Mouse (Mus musculus) ES-E14 (cell line): ENCODE data around the gene Cbs. TPM values are rescaled to one million over a fixed set of nuclear protein-coding genes. Genes with fewer than 3 reads are reported as not detected.

Source experiments
- DNase-seq: peaks from one replicate; pipeline ENCODE4 v3.0.0-alpha.2; 2013; ENCODE audit warnings: low read depth, low spot score
- H3K27ac ChIP-seq: 2 replicates; pipeline ENCODE4 v1.5.1; 2012; ENCODE audit warnings: low read depth, mild to moderate bottlenecking, low read length, moderate library complexity, mixed read lengths; ENCODE audit not compliant: poor library complexity, insufficient read depth, severe bottlenecking
- H3K36me3 ChIP-seq: 2 replicates; pipeline ENCODE4 v1.6.1; 2012; ENCODE audit warnings: mild to moderate bottlenecking, low read length, moderate library complexity, mixed read lengths; ENCODE audit not compliant: control insufficient read depth, poor library complexity, insufficient read depth, severe bottlenecking
- H3K4me1 ChIP-seq, 2 experiments: fragments of 150-350 bp in 1 of 2; sonication (generic) in 1 of 2; 2 replicates each; pipeline ENCODE4 v1.6.1; 2012; ENCODE audit warnings: low read length in 2 of 2, mild to moderate bottlenecking in 1 of 2, mixed read lengths in 1 of 2; ENCODE audit not compliant: control insufficient read depth in 2 of 2, insufficient read depth in 2 of 2, poor library complexity in 1 of 2
- H3K4me3 ChIP-seq, 2 experiments: fragments of 150-350 bp in 1 of 2; sonication (generic) in 1 of 2; 2 replicates each; pipeline ENCODE4 v1.5.1; 2012; ENCODE audit warnings: low read length in 2 of 2, low read depth in 1 of 2, mild to moderate bottlenecking in 1 of 2, mixed read lengths in 1 of 2; ENCODE audit not compliant: insufficient read depth in 1 of 2, poor library complexity in 1 of 2, severe bottlenecking in 1 of 2
- H3K9ac ChIP-seq: 2 replicates; pipeline ENCODE4 v1.6.1; 2012; ENCODE audit warnings: low read depth, mild to moderate bottlenecking, low read length, mixed read lengths; ENCODE audit not compliant: poor library complexity, insufficient read depth, severe bottlenecking
- H3K9me3 ChIP-seq: fragments of 150-350 bp; sonication (generic); 2 replicates; pipeline ENCODE4 v1.6.1; 2012; ENCODE audit warnings: low read depth, mild to moderate bottlenecking, low read length; ENCODE audit not compliant: control insufficient read depth, insufficient read depth
- CHD2 ChIP-seq: IDR thresholded peaks from 2 replicates; pipeline ENCODE4 v1.6.1; 2014; ENCODE audit warnings: mild to moderate bottlenecking, low read depth, low read length, inconsistent platforms
- HCFC1 ChIP-seq: IDR thresholded peaks from 2 replicates; pipeline ENCODE4 v1.6.1; 2012; ENCODE audit warnings: low read length, inconsistent platforms, borderline replicate concordance; ENCODE audit not compliant: insufficient read depth
- MAFK ChIP-seq: IDR thresholded peaks from 2 replicates; pipeline ENCODE4 v1.6.1; 2014; ENCODE audit warnings: mild to moderate bottlenecking, low read depth, low read length, inconsistent platforms; ENCODE audit not compliant: insufficient read depth
- ZC3H11A ChIP-seq: IDR thresholded peaks from 2 replicates; pipeline ENCODE4 v1.6.1; 2012; ENCODE audit warnings: low read depth, mild to moderate bottlenecking, inconsistent platforms, low read length, borderline replicate concordance
- ZNF384 ChIP-seq: IDR thresholded peaks from 2 replicates; pipeline ENCODE4 v1.6.1; 2012; ENCODE audit warnings: low read depth, low read length, inconsistent platforms
- in situ Hi-C, 2 experiments: fragments of 600-800 bp; cut with MboI; formaldehyde crosslinking; loops; one replicate each; pipeline ENCODE4 v1.15.1; 2025; ENCODE audit warnings: low sequenced_read_pairs in 2 of 2, inconsistent platforms in 1 of 2; ENCODE audit not compliant: unreplicated experiment in 2 of 2
- total RNA-seq: library from RNA; depleted of rRNA; stranded (reverse); fragments of 300-350 nt; gene quantifications from 2 replicates; pipeline ENCODE4 v1.2.3, GENCODE M21; 2012

The Cbs gene
- total RNA-seq, 1 experiment, result 8.6 TPM

DNA sequence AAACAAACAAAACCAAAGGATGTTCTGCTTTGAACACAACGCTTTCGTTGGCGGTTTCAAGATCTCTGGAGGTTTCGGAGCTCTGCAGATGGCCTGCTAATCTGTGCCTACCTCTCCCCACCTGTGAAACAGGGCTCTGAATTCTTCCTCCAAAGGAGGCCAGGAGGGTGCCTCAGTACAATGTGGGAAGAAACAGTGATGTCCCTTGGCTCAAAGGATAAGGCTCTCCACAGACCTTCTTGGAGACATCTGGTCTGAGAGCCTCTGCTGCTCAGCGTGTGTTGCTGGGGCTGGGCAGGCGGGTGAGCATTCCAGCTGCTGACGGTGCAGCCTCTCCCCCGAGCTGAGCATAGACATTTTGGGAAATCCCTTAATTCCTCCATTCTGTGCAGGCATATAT is 40.5 kb upstream of the Cbs start, which contains the start of gene Cryaa:
Cryaa (plus strand) TSS at position 301 of the 400 bp plus-strand sequence.
- no peaks in the 10 kb centered on the region for H3K9me3 ChIP-seq
- no peak for DNase-seq
- no peaks in the 10 kb centered on the region; a peak in 1 of 4 replicates for H3K4me1 ChIP-seq
- H3K9ac ChIP-seq, result no peak within 1 kb of the TSS
- in situ Hi-C loops, result no loop called here
- H3K36me3 ChIP-seq, result no peaks in the 10 kb centered on the region
- no peak within 1 kb of the TSS for H3K4me3 ChIP-seq
- TF ChIP-seq HCFC1 (no peak), CHD2 (no peak), ZC3H11A (no peak)
- H3K27ac ChIP-seq, result no peak within 1 kb of the TSS

DNA sequence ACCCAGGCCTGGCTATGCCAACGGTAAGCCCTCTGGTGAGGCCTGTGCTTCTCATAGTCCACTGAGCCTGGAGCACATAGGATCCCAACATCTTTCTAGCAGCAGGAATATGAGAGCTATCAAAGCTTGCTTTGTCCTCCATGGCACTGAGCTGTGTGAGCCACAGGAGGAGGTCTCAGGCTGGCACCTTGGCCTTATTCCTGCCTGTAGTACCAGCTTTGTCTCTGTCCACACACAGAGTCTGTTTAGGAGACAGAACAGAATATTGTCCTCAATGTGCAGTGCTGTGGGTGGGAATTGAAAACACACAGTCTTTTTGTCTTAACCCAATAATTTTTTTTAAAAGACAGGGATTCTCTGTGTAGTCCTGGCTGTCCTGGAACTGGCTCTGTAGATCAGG is 37.4 kb upstream of the Cbs start:
- H3K9me3 ChIP-seq, result no peaks in the 10 kb centered on the region
- H3K4me3 ChIP-seq, result no peak overlapping the region
- in situ Hi-C loops, result no loop called here
- no peak for TF ChIP-seq MAFK
- TF ChIP-seq ZC3H11A, result no peak
- no peak for TF ChIP-seq ZNF384
- TF ChIP-seq HCFC1, result no peak
- no peak for TF ChIP-seq CHD2
- H3K9ac ChIP-seq, result no peak overlapping the region
- H3K36me3 ChIP-seq, result no peaks in the 10 kb centered on the region
- no peak for DNase-seq
- no peaks in the 10 kb centered on the region; a peak in 1 of 4 replicates for H3K4me1 ChIP-seq
- H3K27ac ChIP-seq, result no peak overlapping the region

DNA sequence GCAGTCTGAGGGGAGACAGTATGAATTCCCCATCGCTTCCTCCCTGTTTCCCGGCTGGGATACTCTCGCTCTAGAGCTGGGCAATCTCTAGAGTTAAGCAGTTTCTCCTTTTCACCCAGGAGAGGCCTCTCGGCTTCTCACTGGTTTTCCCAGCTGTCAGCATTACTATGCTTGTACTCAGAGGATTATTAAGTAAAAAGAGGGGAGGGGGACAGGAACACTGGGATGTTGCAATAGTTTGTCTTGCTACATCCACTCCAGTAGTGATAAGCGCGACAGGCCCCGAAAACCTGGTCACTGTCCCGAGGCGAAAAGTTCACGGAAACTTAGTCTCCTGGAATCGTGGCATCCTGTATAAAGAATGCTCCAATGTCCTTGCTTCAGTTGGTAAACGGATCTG is 35.2 kb upstream of the Cbs start:
- Histone ChIP-seq H3K36me3 (no peaks in the 10 kb centered on the region), H3K4me3 (no peak overlapping the region), H3K27ac (no peak overlapping the region), H3K4me1 (no peaks in the 10 kb centered on the region), H3K9ac (no peak overlapping the region), H3K9me3 (no peaks in the 10 kb centered on the region)
- no peak for DNase-seq
- in situ Hi-C loops, result no loop called here
- TF ChIP-seq MAFK (no peak), HCFC1 (no peak), ZC3H11A (no peak), ZNF384 (no peak), CHD2 (no peak)

DNA sequence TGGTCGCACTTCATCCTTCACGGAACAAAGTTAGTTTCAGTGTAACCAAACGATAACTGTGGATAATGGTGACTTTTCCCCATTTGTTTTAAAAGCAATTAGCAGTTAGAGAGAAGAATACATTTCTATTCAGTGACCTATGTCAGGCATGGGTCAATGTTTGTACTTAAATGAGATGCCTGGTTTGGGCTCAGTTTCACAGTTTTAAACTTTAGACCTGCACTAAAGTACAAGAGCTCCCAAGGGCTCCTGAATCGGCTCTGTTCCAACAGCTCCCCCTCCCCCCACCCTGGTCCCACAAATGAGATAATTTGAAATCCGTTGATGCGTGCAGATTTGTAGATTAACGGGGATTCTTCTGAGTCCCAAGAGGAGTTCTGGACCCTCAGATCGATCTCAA is 34.7 kb upstream of the Cbs start:
- TF ChIP-seq HCFC1 (no peak), ZC3H11A (no peak), ZNF384 (no peak), CHD2 (no peak), MAFK (no peak)
- Histone ChIP-seq H3K4me3 (no peak overlapping the region), H3K4me1 (no peaks in the 10 kb centered on the region), H3K27ac (no peak overlapping the region), H3K9me3 (no peaks in the 10 kb centered on the region), H3K9ac (no peak overlapping the region), H3K36me3 (no peaks in the 10 kb centered on the region)
- in situ Hi-C loops, result no loop called here
- no peak for DNase-seq

DNA sequence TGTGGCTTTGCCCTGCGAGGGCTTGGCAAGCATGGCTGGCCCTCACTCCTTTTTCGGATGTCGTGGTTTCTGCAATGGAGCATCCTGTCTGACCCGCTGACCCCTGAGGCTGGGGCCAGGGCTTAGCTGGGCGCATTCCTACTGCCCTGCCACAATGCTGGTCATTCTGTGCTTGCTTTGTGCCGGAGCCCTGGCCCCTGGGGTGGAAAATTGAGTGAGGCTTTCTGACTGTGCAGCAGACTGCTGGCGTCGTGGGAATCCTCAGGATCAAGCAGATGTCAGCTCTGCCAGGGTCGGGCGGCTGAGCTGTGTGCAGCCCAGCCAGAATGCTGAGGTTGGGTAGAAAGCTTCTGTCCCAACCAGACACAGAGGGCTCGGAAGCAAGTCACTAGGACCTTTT is 33.1 kb upstream of the Cbs start:
- H3K4me1 ChIP-seq, result no peaks in the 10 kb centered on the region
- H3K27ac ChIP-seq, result no peak overlapping the region
- DNase-seq, result no peak
- TF ChIP-seq ZC3H11A, result no peak
- no peak for TF ChIP-seq ZNF384
- no peak for TF ChIP-seq HCFC1
- TF ChIP-seq CHD2, result no peak
- no peak for TF ChIP-seq MAFK
- H3K9me3 ChIP-seq, result no peaks in the 10 kb centered on the region
- no peak overlapping the region for H3K4me3 ChIP-seq
- H3K36me3 ChIP-seq, result no peaks in the 10 kb centered on the region
- no peak overlapping the region for H3K9ac ChIP-seq
- in situ Hi-C loops, result no loop called here
